Mouse (Mus musculus) right cerebral cortex, postnatal 25 days (tissue): Measurements from ENCODE around the gene Zgpat.

ENCODE experiments used
- DNase-seq: peaks from one replicate; pipeline ENCODE4 v3.0.0; 2022

Gene Zgpat

DNA sequence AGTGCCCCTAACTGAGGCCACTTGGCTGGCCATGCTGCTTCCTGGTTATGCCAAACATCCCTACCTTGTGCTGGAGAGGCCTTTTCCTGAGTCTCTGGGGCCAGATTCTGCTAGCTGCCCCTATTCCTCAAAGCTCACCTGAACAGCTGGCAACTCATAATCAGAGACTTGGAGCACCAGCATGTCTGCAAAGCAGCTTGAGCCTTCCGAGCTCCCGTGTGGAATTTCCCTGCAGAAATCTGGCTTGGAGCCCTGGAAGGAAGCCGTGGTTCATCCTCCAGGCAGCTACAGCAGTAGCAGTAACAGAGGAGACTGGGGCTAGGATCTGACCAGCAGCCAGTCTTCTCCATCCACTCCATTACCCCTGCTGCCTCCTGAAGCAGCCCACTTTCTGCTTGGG lies 21.2 kb downstream of the Zgpat start:
- peak; percentile 73 for DNase-seq

DNA sequence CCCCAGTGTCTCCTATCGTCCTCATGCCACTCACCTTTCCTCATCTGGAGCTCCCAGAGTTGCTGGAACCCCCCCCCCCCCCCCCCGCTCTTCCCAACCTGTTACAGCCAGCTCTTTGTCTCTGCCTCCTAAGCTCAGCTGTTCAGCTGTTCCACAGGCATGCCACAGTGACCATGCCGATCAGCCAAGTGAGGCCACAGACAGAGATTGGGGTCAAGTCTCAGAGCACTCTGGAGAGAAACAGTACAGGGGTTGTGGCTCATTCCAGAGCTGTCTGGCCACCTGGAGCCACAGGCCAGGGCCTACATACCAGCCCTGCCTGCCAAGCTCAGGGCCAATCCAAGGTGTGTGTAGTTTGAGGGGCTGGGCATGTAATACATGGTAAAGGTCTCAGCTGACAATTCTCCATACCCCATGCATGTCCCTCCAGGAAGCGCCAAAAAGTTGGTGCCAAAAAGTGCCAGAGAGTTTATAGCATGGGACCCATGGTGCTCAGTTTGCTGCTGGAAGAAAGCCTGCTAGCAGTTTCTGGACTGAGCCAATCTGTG lies 22.0 kb downstream of the Zgpat start:
- DNase-seq: no peak

DNA sequence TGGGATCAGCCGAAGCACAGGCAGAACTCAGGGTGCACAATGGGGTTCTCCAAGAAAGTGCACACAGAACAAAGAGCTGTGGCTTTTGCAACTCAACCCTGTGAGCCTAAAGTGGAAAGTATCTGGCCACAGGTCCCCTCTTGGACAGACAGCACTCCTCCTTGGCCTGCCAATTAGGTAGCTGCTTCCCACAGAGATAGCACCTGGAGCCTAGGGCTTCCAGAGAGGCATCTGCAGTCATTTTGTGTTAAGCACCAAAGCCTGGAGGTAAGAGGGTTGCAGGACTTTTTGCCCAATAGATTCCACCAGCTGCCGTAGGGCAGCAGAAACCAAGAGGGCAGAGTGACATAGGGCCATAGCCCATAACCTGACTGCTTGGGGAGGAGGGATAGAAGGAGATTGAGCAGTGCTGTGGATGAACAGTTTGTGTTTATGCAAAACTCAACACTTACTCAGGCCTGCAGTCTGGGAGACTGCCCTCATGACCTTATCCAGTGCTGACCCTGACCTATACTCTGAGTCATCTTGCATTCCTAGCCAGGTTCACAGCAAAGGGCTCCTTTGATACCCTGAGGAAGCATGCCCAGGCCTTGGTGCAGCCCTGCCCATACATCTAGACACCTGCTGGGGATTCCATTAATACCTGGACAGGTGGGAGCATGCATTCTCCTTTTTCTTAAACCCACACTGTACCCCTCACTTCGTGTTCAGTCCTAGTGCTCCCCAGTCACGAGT lies 25.6 kb downstream of the Zgpat start:
- DNase-seq: no peak

DNA sequence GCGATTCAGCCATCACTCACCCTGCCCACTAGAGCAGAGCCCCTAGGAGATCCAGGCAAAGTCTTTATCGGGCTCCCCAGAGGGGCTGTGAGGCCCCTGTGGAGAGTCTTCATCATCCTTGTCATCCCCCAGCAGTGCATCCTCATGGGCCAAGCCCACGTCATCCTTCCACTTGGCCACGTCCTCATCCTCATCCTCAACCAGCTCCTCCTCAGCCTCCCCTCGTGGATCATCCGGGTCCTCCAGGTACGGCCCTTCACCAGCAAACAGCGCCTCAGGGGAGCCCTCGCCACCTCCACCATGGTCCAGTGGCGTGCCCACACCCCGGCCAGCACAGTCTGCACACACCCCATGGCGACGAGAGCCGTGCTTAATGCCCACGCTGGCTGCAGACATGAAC lies 26.3 kb downstream of the Zgpat start:
- DNase-seq: no peak

DNA sequence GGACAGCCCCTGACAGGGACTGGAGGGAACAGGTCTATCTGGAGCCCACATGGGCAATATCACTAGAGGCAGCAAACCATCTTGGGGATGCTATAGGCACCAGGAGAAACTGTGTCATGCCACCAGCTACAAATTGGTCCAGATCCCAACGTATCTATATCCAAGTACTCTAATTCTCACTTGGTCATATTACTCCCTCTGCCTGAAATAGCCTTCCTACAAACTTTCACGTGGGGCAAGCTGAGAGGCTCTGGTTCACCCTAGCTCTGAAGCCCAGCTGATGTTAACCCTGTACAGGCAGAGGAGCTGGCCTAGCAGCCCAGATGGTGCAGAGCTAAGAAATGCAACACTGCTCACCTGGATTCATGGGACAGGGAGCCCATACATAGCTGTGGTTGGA lies 26.8 kb downstream of the Zgpat start:
- DNase-seq: no peak

DNA sequence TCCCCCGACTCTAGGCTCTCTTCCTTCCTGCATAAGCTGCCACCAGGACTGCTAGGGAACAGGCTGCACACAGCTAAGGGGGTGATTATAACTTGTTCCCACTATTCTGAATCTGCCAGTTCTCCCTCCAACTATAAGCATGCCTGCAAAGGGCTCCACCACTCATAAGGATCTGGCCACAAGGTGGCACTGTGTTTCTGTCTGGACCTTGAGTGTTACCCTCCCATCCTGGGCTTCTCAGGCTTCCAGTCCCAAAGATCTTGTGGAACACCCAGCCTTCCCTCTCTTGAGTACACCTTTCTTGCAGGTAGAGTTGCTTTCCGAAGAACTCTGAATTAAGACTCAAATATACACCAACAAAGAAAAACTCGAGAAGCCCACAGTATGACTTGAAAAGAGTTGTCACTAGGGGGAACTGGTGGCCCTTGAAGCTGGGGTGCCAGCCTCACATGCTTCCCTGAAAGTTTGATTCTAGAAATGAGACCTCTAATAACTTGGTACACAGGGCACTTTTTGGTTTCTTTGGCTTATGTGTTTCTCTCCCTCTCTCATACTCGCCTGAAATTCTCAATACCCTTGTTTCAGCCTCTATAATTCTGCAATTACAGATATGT lies 28.0 kb downstream of the Zgpat start:
- peak; percentile 83 for DNase-seq

DNA sequence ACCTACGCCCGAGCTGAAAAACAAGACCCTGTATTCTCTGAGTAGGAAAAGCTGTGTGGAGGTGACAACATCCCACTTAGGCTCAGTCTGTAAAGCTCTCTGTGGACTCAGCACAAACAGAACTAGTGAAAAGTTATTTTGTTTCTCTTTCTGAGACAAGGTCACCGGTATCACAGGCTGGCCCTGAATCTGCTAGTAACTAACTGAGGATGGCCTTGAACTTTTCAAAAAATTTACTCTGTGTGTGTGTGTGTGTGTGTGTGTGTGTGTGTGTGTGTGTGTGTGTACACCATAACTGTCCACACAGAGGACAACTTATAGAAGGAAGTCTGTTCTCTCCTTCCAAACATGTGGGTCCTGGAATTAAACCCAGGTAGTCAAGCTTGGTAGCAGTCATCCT lies 29.4 kb downstream of the Zgpat start:
- DNase-seq: no peak

DNA sequence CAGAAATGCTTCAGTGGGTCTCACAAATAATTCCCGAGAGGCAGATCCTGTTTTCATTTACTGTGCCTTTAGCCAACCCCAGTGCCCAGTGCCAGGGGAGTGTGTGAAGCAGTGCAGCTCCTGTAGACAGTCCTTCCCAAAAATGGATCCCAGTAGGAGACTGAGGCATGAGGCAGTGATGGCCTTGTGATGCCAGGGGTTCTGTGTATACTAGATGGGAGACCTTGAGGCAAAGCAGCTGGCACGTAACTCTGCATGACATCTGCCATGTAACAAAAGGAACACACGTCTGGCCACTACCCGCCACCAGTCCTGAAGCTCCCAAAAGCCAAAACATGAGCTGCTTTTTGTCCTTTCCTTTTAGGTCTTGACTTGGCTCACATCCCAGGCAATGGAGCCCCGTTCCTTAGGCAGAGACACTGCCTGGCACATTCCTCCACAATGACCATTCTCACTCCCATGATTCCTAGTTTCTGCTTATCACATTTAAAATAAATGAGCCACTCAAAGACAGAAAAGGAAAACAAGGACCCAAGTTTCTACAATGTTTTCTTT lies 32.6 kb downstream of the Zgpat start:
- no peak for DNase-seq

DNA sequence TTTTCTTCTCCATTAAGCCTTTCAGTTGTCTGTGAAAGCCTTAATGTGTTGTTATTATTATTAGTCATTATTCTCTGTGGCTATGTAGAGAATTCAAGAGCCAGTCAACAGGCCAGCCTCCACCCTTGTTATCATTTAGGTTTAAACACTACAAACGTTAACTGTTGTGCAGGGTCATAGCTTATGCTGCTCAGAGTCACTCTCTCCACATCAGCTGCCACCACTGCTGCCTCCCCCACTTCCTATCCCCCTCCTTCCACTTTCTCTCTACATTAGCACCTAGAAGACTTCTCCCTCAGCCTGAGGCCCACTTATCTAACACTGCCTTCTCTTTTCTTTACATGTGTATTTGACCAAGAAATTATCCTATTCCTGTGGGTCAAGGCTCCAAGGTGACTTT lies 36.8 kb downstream of the Zgpat start:
- DNase-seq: no peak

DNA sequence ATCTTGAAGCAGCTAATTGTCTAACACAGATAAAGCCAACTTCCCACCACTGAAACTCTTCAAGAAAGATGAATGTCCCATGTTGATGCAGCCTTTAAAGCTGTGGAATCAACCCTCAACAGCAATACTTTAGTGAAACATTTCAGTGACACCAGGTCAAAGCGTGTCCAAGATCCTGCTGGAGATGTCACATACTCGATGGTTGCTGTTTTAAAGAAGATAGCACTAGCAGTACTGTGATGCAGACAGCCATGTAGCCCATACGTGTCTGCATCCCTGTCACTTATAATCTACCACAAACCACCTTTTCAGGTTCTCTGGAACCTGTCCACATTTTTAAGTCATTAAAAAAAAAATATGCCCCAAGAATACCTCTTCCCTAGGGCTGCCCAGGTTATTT lies 39.0 kb downstream of the Zgpat start:
- DNase-seq: no peak

DNA sequence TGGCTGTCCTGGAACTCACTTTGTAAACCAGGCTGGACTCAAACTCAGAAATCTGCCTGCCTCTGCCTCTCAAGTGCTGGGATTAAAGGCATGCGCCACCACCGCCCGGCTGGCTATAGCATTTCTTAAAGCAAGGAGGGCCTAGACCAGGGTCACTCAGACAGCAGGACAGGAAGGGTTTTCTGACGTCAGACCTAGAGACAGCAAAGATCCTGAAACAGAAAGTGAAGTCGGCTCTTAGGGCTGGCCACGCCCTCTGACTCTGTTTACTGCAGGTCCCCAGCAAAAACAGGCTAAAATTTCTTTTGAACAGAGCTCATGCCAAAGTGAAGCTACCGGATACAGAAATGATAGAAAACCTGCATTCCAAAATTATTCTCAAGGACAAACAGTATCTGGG lies 44.9 kb downstream of the Zgpat start:
- no peak for DNase-seq

DNA sequence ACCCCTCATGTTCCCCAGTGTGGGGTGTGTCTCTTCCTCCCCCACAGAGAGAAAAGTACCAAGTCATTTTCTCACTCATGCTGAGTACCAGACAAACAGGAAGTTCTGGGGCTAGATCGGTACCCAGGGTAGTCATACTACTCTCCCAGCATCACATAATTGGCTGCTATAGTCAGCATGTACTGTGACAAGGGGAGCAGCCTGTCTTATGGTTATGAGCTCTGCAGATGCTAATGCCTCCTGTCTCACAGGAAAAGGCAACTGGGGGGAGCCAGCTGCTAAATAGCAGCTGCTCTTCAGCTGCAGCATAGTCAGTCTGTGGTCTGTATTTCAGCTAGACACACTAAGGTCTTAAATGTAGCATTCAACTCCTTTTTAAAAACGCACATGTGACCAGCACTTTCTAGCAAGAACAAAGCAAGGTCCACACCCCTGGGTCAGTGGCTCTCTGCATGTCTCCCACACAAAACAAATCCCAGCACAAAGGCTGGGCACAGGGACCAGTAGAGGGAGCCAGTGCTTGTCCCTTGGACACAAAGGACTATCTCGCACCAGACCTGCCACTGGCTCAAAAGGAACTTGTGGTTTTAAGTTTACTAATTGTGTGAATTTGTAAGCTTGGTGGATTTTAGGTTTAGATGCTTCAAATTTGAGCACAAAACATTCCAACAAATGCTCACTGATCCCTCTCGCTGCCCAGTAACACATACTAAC lies 46.2 kb downstream of the Zgpat start:
- DNase-seq: peak; percentile 48

DNA sequence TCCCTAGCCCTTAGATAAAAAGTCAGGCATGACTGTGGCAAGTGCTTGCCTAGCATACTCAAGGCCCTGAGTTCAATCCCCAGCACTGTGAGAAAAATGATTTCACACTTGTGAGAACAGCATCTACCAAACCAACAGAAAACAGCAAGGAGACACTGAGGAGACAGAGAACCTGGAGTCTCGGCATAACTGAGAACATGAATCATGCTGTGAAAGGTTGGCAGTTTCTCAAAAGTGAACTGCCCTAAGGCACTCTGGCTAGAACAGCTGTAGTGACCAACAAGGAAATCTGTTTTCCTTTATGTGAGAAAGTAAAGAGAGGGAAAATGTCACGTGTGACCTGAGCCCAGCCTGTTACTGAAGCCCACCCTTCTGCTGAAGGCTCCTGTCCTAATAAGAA lies 48.4 kb downstream of the Zgpat start:
- no peak for DNase-seq

DNA sequence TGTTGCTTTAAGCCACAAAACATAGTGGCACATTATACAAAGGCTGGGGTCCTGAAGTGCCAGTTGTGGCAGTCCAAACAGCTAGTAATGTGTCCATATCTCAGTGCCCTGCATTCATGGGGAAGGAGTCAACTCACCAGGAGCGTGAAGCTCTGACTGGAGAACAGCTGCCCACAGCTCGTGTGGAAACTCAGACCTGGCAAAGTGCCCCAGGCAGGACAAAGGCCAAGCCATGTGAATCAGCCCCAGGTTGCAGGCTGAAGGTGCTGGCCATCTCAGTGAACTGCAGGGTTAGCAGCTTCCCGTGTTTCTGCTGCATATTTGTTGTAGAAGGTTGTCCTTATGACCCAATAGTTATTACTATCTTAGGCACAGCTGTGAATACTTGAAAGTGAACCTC lies 51.2 kb downstream of the Zgpat start:
- no peak for DNase-seq

DNA sequence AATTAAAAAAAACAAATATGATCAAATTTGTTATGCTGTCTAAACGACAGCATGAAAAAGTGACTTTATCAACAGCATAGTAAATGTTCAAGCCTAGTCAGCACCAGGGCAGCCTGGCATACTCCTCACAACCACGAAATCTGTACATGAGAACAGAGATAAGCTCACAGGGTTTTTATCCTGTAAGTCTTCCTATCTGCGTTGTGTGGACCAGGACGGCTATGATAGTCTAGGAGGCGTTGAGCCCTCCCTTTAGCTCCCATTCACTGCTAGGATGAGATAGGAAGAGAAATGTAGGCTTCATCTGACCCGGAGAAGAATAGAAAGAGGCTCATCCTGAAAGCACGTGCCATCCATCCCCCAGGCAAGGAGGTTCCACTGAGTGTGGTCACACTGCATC lies 54.6 kb downstream of the Zgpat start:
- DNase-seq: no peak

DNA sequence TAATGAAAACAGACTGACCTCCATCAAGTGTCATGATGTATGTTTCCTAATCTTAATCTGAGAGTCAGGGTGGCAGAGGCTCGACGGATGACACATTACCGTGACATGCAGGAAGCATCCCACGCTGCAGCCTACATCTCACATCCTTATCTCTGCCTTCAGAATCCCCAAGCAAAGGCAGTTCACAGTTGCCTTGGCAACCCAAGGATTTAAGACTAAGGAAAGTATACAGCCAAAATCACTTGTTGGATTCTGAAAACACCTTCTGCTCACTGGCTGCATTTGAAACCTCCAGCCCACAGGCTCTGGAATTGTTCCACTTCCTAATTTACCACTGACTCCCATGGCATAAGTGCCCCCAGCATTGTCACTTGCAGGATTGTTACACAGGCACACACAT lies 55.7 kb downstream of the Zgpat start:
- peak; percentile 50 for DNase-seq

DNA sequence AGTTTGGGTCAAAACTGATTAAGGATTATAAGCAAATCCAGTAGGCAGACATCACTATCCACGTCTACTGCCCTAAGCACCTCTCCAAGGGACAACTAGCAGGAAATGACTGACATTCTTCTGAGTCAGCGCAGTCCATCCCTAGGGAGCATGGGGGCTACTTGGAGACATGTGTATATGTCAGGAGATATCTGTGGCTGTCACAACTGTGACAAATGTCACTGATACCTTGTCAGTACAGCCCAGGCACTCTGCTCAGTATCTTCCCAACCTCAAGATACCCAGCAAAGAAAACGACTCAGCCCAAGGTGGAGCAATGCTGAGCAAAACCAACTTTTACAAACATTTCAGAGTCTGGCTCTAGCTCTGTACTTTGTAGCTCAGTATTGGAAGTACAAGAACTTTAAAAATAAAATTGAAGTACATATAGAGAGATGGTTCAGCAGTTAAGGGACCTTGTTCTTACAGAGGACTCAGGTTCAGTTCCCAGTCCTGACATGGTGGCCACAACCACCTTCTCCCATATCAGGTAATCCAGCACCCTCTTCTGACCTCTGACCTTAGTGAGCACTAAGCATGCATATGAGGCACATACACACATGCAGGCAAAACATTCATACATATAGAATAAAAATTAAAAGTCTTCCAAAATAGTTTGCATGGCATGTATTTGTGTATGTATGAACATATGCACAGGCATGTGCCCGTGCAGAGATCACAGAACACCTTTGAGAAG lies 56.3 kb downstream of the Zgpat start:
- DNase-seq: no peak

DNA sequence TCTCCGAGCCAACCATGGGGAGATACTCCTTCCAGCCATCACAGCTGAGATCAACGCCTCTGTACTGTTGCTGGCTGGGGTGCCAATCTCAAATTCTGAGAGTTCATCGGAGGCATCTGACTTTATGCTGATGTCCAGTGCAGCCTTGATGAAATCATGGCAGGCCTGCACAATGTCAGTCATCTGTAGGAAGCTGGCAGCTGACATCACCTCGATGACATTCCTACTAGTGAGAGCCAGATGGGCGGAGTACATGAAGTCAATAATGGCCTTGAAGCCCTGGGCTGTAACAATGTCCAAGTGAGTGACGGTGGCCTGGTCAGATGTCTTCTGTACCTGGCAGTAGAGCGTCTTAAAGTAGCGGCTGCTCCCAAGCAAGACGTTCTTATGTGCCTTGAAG lies 59.1 kb downstream of the Zgpat start:
- no peak for DNase-seq
